Mouse (Mus musculus): ENCODE measurements around the gene Zfp106. TPM values are rescaled to one million over a fixed set of nuclear protein-coding genes. Genes with fewer than 3 reads are reported as not detected.
A peak's percentile ranks its signal among the peaks of the same experiment; 100 is the strongest.

Zfp106 gene
- polyA plus RNA-seq, 1 experiment from 2014 or later = 24.8 TPM

- Histone ChIP-seq H3K4me1 (replicated peaks; ENCODE audit: control insufficient read depth, insufficient read depth, low read length) (no peaks in the 10 kb centered on the region), H3K9ac (ENCODE audit: low read depth, low read length) (no peak overlapping the region), H3K9me3 (ENCODE audit: control insufficient read depth) (no peaks in the 10 kb centered on the region), H3K27me3 (replicated peaks; ENCODE audit: control insufficient read depth, insufficient read depth, low read length) (no peaks in the 10 kb centered on the region), H3K4me2 (replicated peaks; ENCODE audit: low read depth) (no peak overlapping the region), H3K4me3 (ENCODE audit: low read depth, low read length) (no peak overlapping the region), H3K27ac (ENCODE audit: low read depth, low read length) (no peak overlapping the region), H3K36me3 (ENCODE audit: control insufficient read depth, insufficient read depth) (0 out of 2 replicates have a peak, but pooled peaks cover 5% of the 10 kb centered on the region)
- 64% methylated on average over 13 of the region's 13 CpGs for WGBS
- ATAC-seq = no peak
- no peak for TF ChIP-seq CTCF (IDR thresholded peaks at IDR 0.05; ENCODE audit: low read depth)
Measured at GRCm38 (mm10) chr2:120501931-120502604, 61.6 kb downstream of the Zfp106 start.

GRCm38 (mm10) chr2:120501136-120501918 lies 62.3 kb downstream of the Zfp106 start:
- Histone ChIP-seq H3K27me3 (replicated peaks; ENCODE audit: control insufficient read depth, insufficient read depth, low read length) (no peaks in the 10 kb centered on the region), H3K27ac (ENCODE audit: low read depth, low read length) (no peak overlapping the region), H3K4me2 (replicated peaks; ENCODE audit: low read depth) (no peak overlapping the region), H3K9ac (ENCODE audit: low read depth, low read length) (no peak overlapping the region), H3K36me3 (ENCODE audit: control insufficient read depth, insufficient read depth) (0 out of 2 replicates have a peak, but pooled peaks cover 5% of the 10 kb centered on the region), H3K9me3 (ENCODE audit: control insufficient read depth) (no peaks in the 10 kb centered on the region), H3K4me1 (replicated peaks; ENCODE audit: control insufficient read depth, insufficient read depth, low read length) (no peaks in the 10 kb centered on the region), H3K4me3 (ENCODE audit: low read depth, low read length) (no peak overlapping the region)
- no peak for TF ChIP-seq CTCF (IDR thresholded peaks at IDR 0.05; ENCODE audit: low read depth)
- ATAC-seq = no peak
- WGBS = 36% methylated on average over 17 of the region's 17 CpGs

GRCm38 (mm10) chr2:120499971-120500471 lies 63.6 kb downstream of the Zfp106 start:
- 0 out of 2 replicates have a peak, but pooled peaks have one; percentile 22 for TF ChIP-seq CTCF (IDR thresholded peaks at IDR 0.05; ENCODE audit: low read depth)
- WGBS = 44% methylated on average over 6 of the region's 6 CpGs
- Histone ChIP-seq H3K27ac (ENCODE audit: low read depth, low read length) (no peak overlapping the region), H3K4me3 (ENCODE audit: low read depth, low read length) (no peak overlapping the region), H3K36me3 (ENCODE audit: control insufficient read depth, insufficient read depth) (no peaks in the 10 kb centered on the region), H3K9me3 (ENCODE audit: control insufficient read depth) (no peaks in the 10 kb centered on the region), H3K9ac (ENCODE audit: low read depth, low read length) (no peak overlapping the region), H3K4me1 (replicated peaks; ENCODE audit: control insufficient read depth, insufficient read depth, low read length) (no peaks in the 10 kb centered on the region), H3K4me2 (replicated peaks; ENCODE audit: low read depth) (no peak overlapping the region), H3K27me3 (replicated peaks; ENCODE audit: control insufficient read depth, insufficient read depth, low read length) (no peaks in the 10 kb centered on the region)
- no peak for ATAC-seq

- Histone ChIP-seq H3K27ac (ENCODE audit: low read depth, low read length) (no peak overlapping the region), H3K4me1 (replicated peaks; ENCODE audit: control insufficient read depth, insufficient read depth, low read length) (no peaks in the 10 kb centered on the region), H3K36me3 (ENCODE audit: control insufficient read depth, insufficient read depth) (no peaks in the 10 kb centered on the region), H3K27me3 (replicated peaks; ENCODE audit: control insufficient read depth, insufficient read depth, low read length) (no peaks in the 10 kb centered on the region), H3K9me3 (ENCODE audit: control insufficient read depth) (no peaks in the 10 kb centered on the region), H3K4me3 (ENCODE audit: low read depth, low read length) (no peak overlapping the region), H3K4me2 (replicated peaks; ENCODE audit: low read depth) (no peak overlapping the region), H3K9ac (ENCODE audit: low read depth, low read length) (no peak overlapping the region)
- no peak for TF ChIP-seq CTCF (IDR thresholded peaks at IDR 0.05; ENCODE audit: low read depth)
- WGBS = 65% methylated on average over 3 of the region's 3 CpGs
- no peak for ATAC-seq
Measured at GRCm38 (mm10) chr2:120496511-120496910, 67.1 kb downstream of the Zfp106 start.

GRCm38 (mm10) chr2:120493254-120493653 lies 70.4 kb downstream of the Zfp106 start:
- Histone ChIP-seq H3K36me3 (ENCODE audit: control insufficient read depth, insufficient read depth) (no peaks in the 10 kb centered on the region), H3K4me3 (ENCODE audit: low read depth, low read length) (no peak overlapping the region), H3K27me3 (replicated peaks; ENCODE audit: control insufficient read depth, insufficient read depth, low read length) (no peaks in the 10 kb centered on the region), H3K9ac (ENCODE audit: low read depth, low read length) (no peak overlapping the region), H3K4me2 (replicated peaks; ENCODE audit: low read depth) (no peak overlapping the region), H3K9me3 (ENCODE audit: control insufficient read depth) (no peaks in the 10 kb centered on the region), H3K4me1 (replicated peaks; ENCODE audit: control insufficient read depth, insufficient read depth, low read length) (no peaks in the 10 kb centered on the region), H3K27ac (ENCODE audit: low read depth, low read length) (no peak overlapping the region)
- no peak for ATAC-seq
- 48% methylated on average over 4 of the region's 4 CpGs for WGBS
- no peak for TF ChIP-seq CTCF (IDR thresholded peaks at IDR 0.05; ENCODE audit: low read depth)

- Histone ChIP-seq H3K27me3 (replicated peaks; ENCODE audit: control insufficient read depth, insufficient read depth, low read length) (no peaks in the 10 kb centered on the region), H3K9me3 (ENCODE audit: control insufficient read depth) (no peaks in the 10 kb centered on the region), H3K4me1 (replicated peaks; ENCODE audit: control insufficient read depth, insufficient read depth, low read length) (0 out of 2 replicates have a peak, but pooled peaks cover 5% of the 10 kb centered on the region), H3K4me2 (replicated peaks; ENCODE audit: low read depth) (no peak overlapping the region), H3K9ac (ENCODE audit: low read depth, low read length) (no peak overlapping the region), H3K4me3 (ENCODE audit: low read depth, low read length) (no peak overlapping the region), H3K27ac (ENCODE audit: low read depth, low read length) (no peak overlapping the region), H3K36me3 (ENCODE audit: control insufficient read depth, insufficient read depth) (no peaks in the 10 kb centered on the region)
- TF ChIP-seq CTCF (IDR thresholded peaks at IDR 0.05; ENCODE audit: low read depth) = no peak
- 92% methylated on average over 3 of the region's 3 CpGs for WGBS
- no peak for ATAC-seq
Measured at GRCm38 (mm10) chr2:120484241-120484640, 79.4 kb downstream of the Zfp106 start.
